Mouse (Mus musculus) CH12.LX (cell line): ENCODE measurements around the gene S100b.

Experiments used
- MYC ChIP-seq: IDR thresholded peaks from 2 replicates; pipeline ENCODE4 v1.6.1; 2011; ENCODE audit warnings: low read depth, mild to moderate bottlenecking, improper control_type of control experiment, low read length
- POLR2AphosphoS2 ChIP-seq: IDR thresholded peaks from 2 replicates; pipeline ENCODE4 v1.6.1; 2011; ENCODE audit warnings: low read depth, low read length, improper control_type of control experiment
- TCF12 ChIP-seq: IDR thresholded peaks from 2 replicates; pipeline ENCODE4 v1.6.1; 2014; ENCODE audit warnings: low read depth, mild to moderate bottlenecking, inconsistent platforms, low read length, improper control_type of control experiment
- UBTF ChIP-seq: IDR thresholded peaks from 2 replicates; pipeline ENCODE4 v1.6.1; 2012; ENCODE audit warnings: low read depth, mild to moderate bottlenecking, inconsistent platforms, low read length, improper control_type of control experiment, moderate library complexity

DNA sequence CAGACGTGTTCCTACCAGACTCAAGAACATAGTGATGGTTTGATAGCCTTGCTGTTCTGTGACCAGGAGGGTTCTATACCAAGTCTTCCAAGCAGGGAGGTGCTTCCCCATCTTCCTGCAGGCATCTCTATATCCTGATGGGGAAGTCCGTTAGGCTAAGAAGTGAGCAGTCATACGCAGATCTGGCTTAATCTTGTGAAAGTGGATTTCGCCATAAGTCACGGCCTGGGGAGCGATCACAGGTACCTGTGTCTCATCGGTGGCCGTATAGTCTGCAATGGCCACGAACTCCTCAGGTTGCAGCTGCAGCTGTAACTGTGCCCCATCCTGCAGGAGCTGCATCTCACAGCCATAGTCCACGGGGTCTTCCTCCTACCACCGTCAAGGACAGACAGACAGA lies 27.7 kb upstream of the S100b start:
- TF ChIP-seq UBTF (no peak), TCF12 (no peak), MYC (no peak), POLR2AphosphoS2 (no peak)
